Mouse (Mus musculus) bone marrow, adult 2 months (tissue): ENCODE data around the gene Foxo1.

Experiments
- CTCF ChIP-seq: fragments of 200-500 bp; IDR thresholded peaks from 2 replicates; pipeline ENCODE4 v1.5.1; 2011; ENCODE audit warnings: low read length, control low read depth; ENCODE audit not compliant: control insufficient read depth, insufficient read depth
- POLR2A ChIP-seq: fragments of 200-500 bp; IDR thresholded peaks from 2 replicates; pipeline ENCODE4 v1.6.1; 2011; ENCODE audit warnings: low read depth, mild to moderate bottlenecking, control low read depth, low read length, borderline replicate concordance; ENCODE audit not compliant: control insufficient read depth

DNA sequence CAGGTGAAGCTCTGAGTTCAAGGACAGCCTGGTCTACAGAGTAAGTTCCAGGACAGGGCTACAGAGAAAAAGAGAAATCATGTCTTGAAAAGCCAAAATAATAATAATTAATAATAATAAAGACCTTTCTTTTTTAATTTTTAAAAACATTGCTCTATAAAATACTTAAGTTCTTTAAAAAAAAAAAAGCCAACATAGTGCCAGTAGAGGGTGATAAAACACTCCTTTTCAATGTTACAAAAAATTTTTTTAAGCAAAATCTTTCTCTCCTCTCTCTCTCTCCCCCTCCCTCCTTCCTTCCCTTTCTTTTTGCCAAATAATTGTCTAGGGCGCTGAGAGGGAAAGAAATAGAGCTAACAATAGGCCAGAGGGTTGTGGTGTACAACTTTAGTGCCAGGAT lies 17.0 kb upstream of the Foxo1 start:
- no peak for TF ChIP-seq POLR2A
- no peak for TF ChIP-seq CTCF
